Mouse (Mus musculus) limb, embryonic 12.5 days (tissue): Measurements from ENCODE around the gene Ubox5. TPM values are rescaled to one million over a fixed set of nuclear protein-coding genes. Genes with fewer than 3 reads are reported as not detected.

Source experiments
- ATAC-seq: fragments of 200-750 bp; cut with Nextera tagmentation; 2 replicates; pipeline ENCODE4 v1.8.0; 2017; ENCODE audit warnings: low read depth, moderate TSS enrichment; ENCODE audit not compliant: insufficient number of reproducible peaks, insufficient read depth, low FRiP score, low TSS enrichment
- H3K27ac ChIP-seq: fragments of 300-500 bp; sonication (generic); 2 replicates; pipeline ENCODE4 v1.5.1; 2016; ENCODE audit warnings: mild to moderate bottlenecking, moderate library complexity
- H3K27me3 ChIP-seq: fragments of 300-500 bp; sonication (generic); 2 replicates; pipeline ENCODE4 v1.6.1; 2016; ENCODE audit warnings: mild to moderate bottlenecking, moderate library complexity
- H3K36me3 ChIP-seq: fragments of 300-500 bp; sonication (generic); 2 replicates; pipeline ENCODE4 v1.6.1; 2016; ENCODE audit warnings: mild to moderate bottlenecking, moderate library complexity
- H3K4me1 ChIP-seq: fragments of 300-500 bp; sonication (generic); replicated peaks from 2 replicates; pipeline ENCODE4 v1.6.1; 2016
- H3K4me2 ChIP-seq: fragments of 300-500 bp; sonication (generic); 2 replicates; pipeline ENCODE4 v1.6.1; 2016; ENCODE audit warnings: mild to moderate bottlenecking, moderate library complexity
- H3K4me3 ChIP-seq: fragments of 300-500 bp; sonication (generic); replicated peaks from 2 replicates; pipeline ENCODE4 v1.5.1; 2016; ENCODE audit warnings: mild to moderate bottlenecking
- H3K9ac ChIP-seq: fragments of 300-500 bp; sonication (generic); replicated peaks from 2 replicates; pipeline ENCODE4 v1.6.1; 2016; ENCODE audit warnings: mild to moderate bottlenecking, moderate library complexity
- H3K9me3 ChIP-seq: fragments of 300-500 bp; sonication (generic); 2 replicates; pipeline ENCODE4 v1.6.1; 2016; ENCODE audit warnings: mild to moderate bottlenecking, moderate library complexity
- WGBS: fragments of 180-500 bp; shearing (Covaris S2); methylation state at CpG from one replicate; pipeline ENCODE4 v1.1.7; 2016; 5-methylcytosine and 5-hydroxymethylcytosine counted together
- polyA plus RNA-seq: library from polyadenylated mRNA; unstranded; fragments of >200 nt; fragmentation: Nextera tagmentation; extraction: Ambion mirVana; gene quantifications from 2 replicates; pipeline ENCODE4 v1.2.1, GENCODE M21; 2016

The Ubox5 gene
- polyA plus RNA-seq = 15.6 and 16.0 TPM in 2 replicates

DNA sequence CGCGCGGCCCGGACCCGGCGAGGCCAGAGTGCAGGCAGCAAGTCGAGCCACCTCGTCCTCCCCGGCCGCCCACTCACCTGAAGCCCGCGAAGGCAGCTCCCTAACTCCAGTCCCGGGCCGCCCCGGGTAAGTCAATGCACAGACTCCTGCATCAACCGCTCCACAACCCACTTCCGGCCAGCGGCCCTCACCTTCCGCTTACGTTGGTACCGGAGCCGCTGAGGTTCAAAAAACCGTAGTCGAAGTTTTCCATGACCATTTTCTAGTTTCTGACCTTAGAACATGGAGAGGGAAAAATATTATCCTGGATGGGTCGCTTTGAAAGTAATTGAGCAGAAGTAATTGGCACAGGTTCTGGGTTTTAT, at the start of gene Ubox5, which contains the start of gene Fastkd5:
Gene Ubox5 (minus strand): TSS at position 200 of the 365 bp plus-strand sequence.
Gene Fastkd5 (minus strand): TSS at position 189 of the 365 bp plus-strand sequence.
- H3K4me1 ChIP-seq = peaks cover 18% of the 10 kb centered on the region
- peak; percentile 66; the same call in 1 of the 2 replicates for ATAC-seq
- whole genome bisulfite sequencing = under 1% methylated on average over 25 of the region's 25 CpGs
- peak within 1 kb of the TSS; percentile 85 for H3K4me2 ChIP-seq
- no peaks in the 10 kb centered on the region for H3K9me3 ChIP-seq
- peak within 1 kb of the TSS; percentile 97 for H3K4me3 ChIP-seq
- peak within 1 kb of the TSS; percentile 91 for H3K9ac ChIP-seq
- peak within 1 kb of the TSS; percentile 76 for H3K27ac ChIP-seq
- H3K36me3 ChIP-seq = peaks cover 27% of the 10 kb centered on the region
- H3K27me3 ChIP-seq = peaks cover 20% of the 10 kb centered on the region

DNA sequence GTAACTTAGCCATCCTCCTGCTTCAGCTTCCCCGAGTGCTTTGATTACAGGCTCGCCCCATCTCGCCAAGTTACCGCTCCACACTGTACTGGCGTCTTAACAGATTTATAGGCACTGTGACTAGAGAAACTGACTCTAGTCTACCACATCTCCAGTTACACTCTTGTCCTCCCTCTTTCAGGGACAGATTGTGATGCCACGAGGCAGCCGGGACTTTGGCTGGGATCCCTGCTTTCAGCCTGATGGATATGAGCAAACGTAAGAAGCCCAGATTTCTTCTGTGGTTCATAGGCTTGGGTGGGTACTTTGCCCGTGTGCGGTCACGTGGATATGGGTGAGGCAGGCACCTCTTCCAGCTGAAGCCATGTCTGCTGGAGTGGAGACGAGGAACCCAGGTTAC, 49.3 kb upstream of the Ubox5 start:
- Histone ChIP-seq H3K9me3 (no peaks in the 10 kb centered on the region), H3K4me1 (no peaks in the 10 kb centered on the region), H3K27me3 (no peaks in the 10 kb centered on the region), H3K27ac (no peak overlapping the region), H3K36me3 (peaks cover 99% of the 10 kb centered on the region), H3K4me3 (no peak overlapping the region), H3K9ac (no peak overlapping the region), H3K4me2 (no peak overlapping the region)
- no peak for ATAC-seq
- WGBS = 94% methylated on average over 12 of the region's 12 CpGs

GRCm38 (mm10) chr2:130677211-130677610, 47.4 kb upstream of the Ubox5 start:
- no peak for ATAC-seq
- H3K36me3 ChIP-seq = peaks cover 98% of the 10 kb centered on the region
- H3K27ac ChIP-seq = no peak overlapping the region
- no peak overlapping the region for H3K9ac ChIP-seq
- no peaks in the 10 kb centered on the region for H3K9me3 ChIP-seq
- H3K4me2 ChIP-seq = no peak overlapping the region
- WGBS = 84% methylated on average over 10 of the region's 10 CpGs
- no peak overlapping the region for H3K4me3 ChIP-seq
- no peaks in the 10 kb centered on the region for H3K4me1 ChIP-seq
- H3K27me3 ChIP-seq = no peaks in the 10 kb centered on the region

DNA sequence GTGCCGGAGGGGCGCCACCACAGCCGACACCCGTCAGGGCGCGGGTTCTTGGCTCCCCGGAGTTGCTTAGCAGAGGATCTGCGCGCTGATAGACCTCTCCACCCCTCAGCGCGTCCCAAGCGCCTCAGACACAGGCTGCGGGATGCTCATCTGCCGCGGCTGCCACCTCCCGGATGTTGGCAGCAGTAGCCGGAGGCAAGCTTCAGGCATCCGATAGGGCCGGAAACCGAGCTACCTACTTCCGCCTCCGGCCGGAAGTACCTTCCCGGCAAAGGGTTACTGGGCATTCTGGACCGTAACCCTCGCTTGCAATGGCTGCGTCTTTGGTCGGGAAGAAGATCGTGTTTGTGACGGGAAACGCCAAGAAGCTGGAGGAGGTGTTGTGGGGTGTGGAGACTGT, 37.7 kb upstream of the Ubox5 start, which contains the start of gene Itpa:
Gene Itpa (plus strand): TSS at position 52 of the 400 bp plus-strand sequence.
- H3K9ac ChIP-seq = peak within 1 kb of the TSS; percentile 72
- H3K9me3 ChIP-seq = no peaks in the 10 kb centered on the region
- H3K4me3 ChIP-seq = peak within 1 kb of the TSS; percentile 69
- H3K4me2 ChIP-seq = peak within 1 kb of the TSS; percentile 90
- H3K36me3 ChIP-seq = peaks cover 16% of the 10 kb centered on the region
- H3K4me1 ChIP-seq = peaks cover 25% of the 10 kb centered on the region
- no peak for ATAC-seq
- H3K27ac ChIP-seq = peak within 1 kb of the TSS; percentile 81
- no peaks in the 10 kb centered on the region for H3K27me3 ChIP-seq
- under 1% methylated on average over 31 of the region's 31 CpGs for WGBS

GRCm38 (mm10) chr2:130664102-130664701, 34.4 kb upstream of the Ubox5 start, which contains the start of gene Ddrgk1:
Gene Ddrgk1 (minus strand): TSS chr2:130664659.
- Histone ChIP-seq H3K9me3 (no peaks in the 10 kb centered on the region), H3K27ac (peak within 1 kb of the TSS; percentile 98), H3K4me2 (peak within 1 kb of the TSS; percentile 78), H3K9ac (peak within 1 kb of the TSS; percentile 79), H3K4me1 (peaks cover 26% of the 10 kb centered on the region), H3K36me3 (peaks cover 36% of the 10 kb centered on the region), H3K4me3 (peak within 1 kb of the TSS; percentile 59), H3K27me3 (no peaks in the 10 kb centered on the region)
- WGBS = under 1% methylated on average over 40 of the region's 40 CpGs
- peak; percentile 98 for ATAC-seq

DNA sequence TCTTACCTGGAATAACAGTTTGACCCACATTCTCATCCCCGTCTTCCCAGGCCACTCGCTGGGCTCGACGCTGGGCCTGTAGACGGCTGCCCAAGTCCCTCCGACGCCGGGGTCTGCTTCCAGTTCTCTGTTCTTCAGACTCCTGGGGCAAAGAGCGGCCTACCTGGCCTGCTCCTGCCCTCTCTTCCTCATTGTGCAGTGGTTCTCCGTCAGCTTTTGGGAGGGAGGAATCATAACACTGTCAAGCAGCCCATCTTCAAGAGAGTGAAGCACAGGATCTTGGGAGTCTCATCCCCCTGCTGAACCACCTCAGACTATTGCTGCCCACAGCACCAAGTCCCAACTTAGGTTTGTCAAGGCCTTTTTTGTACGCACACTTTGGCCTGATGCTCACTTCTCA, 33.5 kb upstream of the Ubox5 start:
- ATAC-seq = no peak
- Histone ChIP-seq H3K9me3 (no peaks in the 10 kb centered on the region), H3K4me1 (peaks cover 23% of the 10 kb centered on the region), H3K27me3 (no peaks in the 10 kb centered on the region), H3K4me3 (peak overlapping the region; percentile 59), H3K9ac (peak overlapping the region; percentile 79), H3K36me3 (peaks cover 44% of the 10 kb centered on the region), H3K27ac (peak overlapping the region; percentile 98; the same call in 1 of the 2 replicates), H3K4me2 (peak overlapping the region; percentile 78)
- WGBS = 90% methylated on average over 11 of the region's 11 CpGs

DNA sequence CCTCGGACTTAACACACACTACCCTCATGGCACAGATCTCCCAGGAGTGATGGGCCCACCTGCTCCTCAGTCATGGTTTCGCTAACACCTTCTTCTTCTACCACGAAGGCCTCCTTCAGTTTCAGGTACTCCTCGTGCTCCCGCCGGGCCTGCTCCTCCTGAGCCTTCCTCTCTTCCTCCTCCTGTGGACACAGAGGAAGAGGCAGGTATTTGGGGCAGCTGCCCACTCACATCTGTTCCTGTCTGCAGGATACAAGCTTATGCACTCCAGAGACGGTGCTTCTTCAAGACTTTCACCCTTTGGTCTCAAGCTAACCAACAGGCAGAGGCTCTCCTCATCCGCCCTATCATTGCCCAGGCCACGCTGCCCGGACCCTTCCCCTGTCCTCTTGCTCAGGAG, 28.7 kb upstream of the Ubox5 start:
- 97% methylated on average over 10 of the region's 10 CpGs for WGBS
- ATAC-seq = no peak
- no peak overlapping the region for H3K9ac ChIP-seq
- H3K36me3 ChIP-seq = peaks cover 93% of the 10 kb centered on the region
- no peaks in the 10 kb centered on the region for H3K9me3 ChIP-seq
- H3K4me1 ChIP-seq = peaks cover 11% of the 10 kb centered on the region
- no peak overlapping the region for H3K4me2 ChIP-seq
- H3K27ac ChIP-seq = no peak overlapping the region
- H3K4me3 ChIP-seq = no peak overlapping the region
- H3K27me3 ChIP-seq = no peaks in the 10 kb centered on the region

DNA sequence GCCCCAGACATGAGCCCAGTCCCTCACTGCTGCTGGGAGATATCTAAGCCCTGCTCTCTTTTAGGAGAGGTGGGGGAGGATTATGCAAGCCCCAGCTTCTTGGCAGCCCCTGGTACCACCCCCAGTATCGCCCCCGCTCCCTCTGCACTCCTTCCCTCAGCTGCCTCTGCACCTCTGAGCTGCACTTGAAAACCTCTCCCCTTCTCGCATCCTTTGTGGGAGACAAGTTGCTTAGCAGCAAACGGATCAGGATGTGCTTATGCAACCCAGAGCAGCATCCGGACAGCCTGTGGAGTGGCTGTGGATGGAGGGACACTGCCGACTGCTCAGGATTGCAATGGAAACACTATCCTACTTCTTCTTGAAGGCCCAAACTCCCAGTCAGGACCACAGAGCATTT, 27.7 kb upstream of the Ubox5 start:
- H3K36me3 ChIP-seq = peaks cover 99% of the 10 kb centered on the region
- no peak for ATAC-seq
- no peak overlapping the region for H3K9ac ChIP-seq
- no peaks in the 10 kb centered on the region for H3K9me3 ChIP-seq
- no peaks in the 10 kb centered on the region for H3K27me3 ChIP-seq
- WGBS = 91% methylated on average over 6 of the region's 6 CpGs
- H3K27ac ChIP-seq = no peak overlapping the region
- no peak overlapping the region for H3K4me3 ChIP-seq
- no peak overlapping the region for H3K4me2 ChIP-seq
- H3K4me1 ChIP-seq = peaks cover under 1% of the 10 kb centered on the region; the same call in 1 of the 2 replicates

- WGBS = 94% methylated on average over 9 of the region's 9 CpGs
- H3K9ac ChIP-seq = no peak overlapping the region
- no peak for ATAC-seq
- no peak overlapping the region for H3K27ac ChIP-seq
- H3K4me1 ChIP-seq = no peaks in the 10 kb centered on the region
- no peaks in the 10 kb centered on the region for H3K9me3 ChIP-seq
- H3K4me3 ChIP-seq = no peak overlapping the region
- H3K27me3 ChIP-seq = no peaks in the 10 kb centered on the region
- H3K4me2 ChIP-seq = no peak overlapping the region
- peaks cover 94% of the 10 kb centered on the region for H3K36me3 ChIP-seq
Measured at GRCm38 (mm10) chr2:130656536-130656935, 26.7 kb upstream of the Ubox5 start.

DNA sequence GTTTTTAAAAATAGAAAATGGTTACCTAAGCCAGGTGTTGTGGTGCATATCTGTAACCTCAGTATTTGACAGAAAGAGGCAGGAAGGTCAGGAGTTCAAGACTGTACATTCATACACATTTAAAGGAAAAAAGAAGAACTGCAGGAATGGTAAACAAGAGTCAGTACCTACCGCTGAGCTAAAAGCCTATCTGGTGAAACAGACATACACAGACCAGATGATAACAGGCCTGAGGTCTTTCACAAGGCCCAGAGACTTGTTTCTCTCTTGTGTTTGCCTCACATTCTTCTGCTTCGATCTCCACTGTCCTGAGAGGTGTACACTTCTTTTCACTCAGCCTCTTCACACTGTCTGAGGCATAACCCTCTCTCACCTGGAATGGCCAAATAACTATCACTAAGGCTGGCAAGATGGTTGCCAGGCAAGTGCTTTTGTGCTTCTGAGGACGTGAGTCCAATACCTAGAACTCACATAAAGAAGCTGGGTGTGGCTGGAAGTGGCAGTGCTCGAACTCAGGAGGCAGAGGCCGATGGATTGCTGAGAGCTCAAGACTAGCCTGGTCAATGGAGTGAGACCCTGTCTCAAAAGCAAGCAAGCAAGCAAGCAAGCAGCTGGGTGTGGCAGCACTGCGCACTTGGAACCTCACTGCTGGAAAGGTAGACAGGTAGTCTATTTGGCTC, 26.0 kb upstream of the Ubox5 start:
- Histone ChIP-seq H3K4me3 (no peak overlapping the region), H3K4me2 (no peak overlapping the region), H3K36me3 (peaks cover 91% of the 10 kb centered on the region), H3K27me3 (no peaks in the 10 kb centered on the region), H3K4me1 (no peaks in the 10 kb centered on the region), H3K9ac (no peak overlapping the region), H3K9me3 (no peaks in the 10 kb centered on the region), H3K27ac (no peak overlapping the region)
- WGBS = 89% methylated on average over 6 of the region's 6 CpGs
- no peak for ATAC-seq

GRCm38 (mm10) chr2:130653760-130654159, 23.9 kb upstream of the Ubox5 start:
- Histone ChIP-seq H3K27ac (no peak overlapping the region), H3K4me3 (no peak overlapping the region), H3K9ac (no peak overlapping the region), H3K4me1 (no peaks in the 10 kb centered on the region), H3K4me2 (no peak overlapping the region), H3K27me3 (no peaks in the 10 kb centered on the region), H3K36me3 (peaks cover 77% of the 10 kb centered on the region), H3K9me3 (no peaks in the 10 kb centered on the region)
- 89% methylated on average over 1 of the region's 1 CpGs for WGBS
- ATAC-seq = no peak
